Mouse (Mus musculus): Measurements from ENCODE around the gene Mrpl1. TPM values are rescaled to one million over a fixed set of nuclear protein-coding genes. Genes with fewer than 3 reads are reported as not detected.

Mrpl1 gene
- polyA plus RNA-seq, 1 experiment from 2014 or later: 18.7 TPM

Other genes with a start within 250 kb of the Mrpl1 start
- 12.0 and 12.6 TPM in 2 replicates for gene Cnot6l, start 45.3 kb upstream of the Mrpl1 start, polyA plus RNA-seq (2015; fragmentation: Nextera tagmentation; extraction: Ambion mirVana)
- 6.3 and 7.4 TPM in 2 replicates for gene Fras1, start 164.5 kb downstream of the Mrpl1 start, polyA plus RNA-seq (2015; fragmentation: Nextera tagmentation; extraction: Ambion mirVana)